Mouse (Mus musculus) G1E (cell line): Measurements from ENCODE around the gene Otop3.

ENCODE experiments used
- CTCF ChIP-seq: IDR thresholded peaks from 2 replicates; pipeline ENCODE4 v1.5.1; 2012; ENCODE audit warnings: low read depth, low read length, inconsistent platforms, mixed read lengths
- GATA2 ChIP-seq: IDR thresholded peaks from 2 replicates; pipeline ENCODE4 v1.6.1; 2012; ENCODE audit warnings: low read depth, low read length, inconsistent platforms, borderline replicate concordance
- POLR2AphosphoS5 ChIP-seq: IDR thresholded peaks from 2 replicates; pipeline ENCODE4 v1.6.1; 2012; ENCODE audit warnings: low read depth, low read length, inconsistent platforms; ENCODE audit not compliant: insufficient replicate concordance
- TAL1 ChIP-seq: conservative IDR thresholded peaks from 2 replicates; pipeline ENCODE4 v1.6.1; 2012; ENCODE audit warnings: low read depth, low read length, inconsistent platforms, mixed read lengths

DNA sequence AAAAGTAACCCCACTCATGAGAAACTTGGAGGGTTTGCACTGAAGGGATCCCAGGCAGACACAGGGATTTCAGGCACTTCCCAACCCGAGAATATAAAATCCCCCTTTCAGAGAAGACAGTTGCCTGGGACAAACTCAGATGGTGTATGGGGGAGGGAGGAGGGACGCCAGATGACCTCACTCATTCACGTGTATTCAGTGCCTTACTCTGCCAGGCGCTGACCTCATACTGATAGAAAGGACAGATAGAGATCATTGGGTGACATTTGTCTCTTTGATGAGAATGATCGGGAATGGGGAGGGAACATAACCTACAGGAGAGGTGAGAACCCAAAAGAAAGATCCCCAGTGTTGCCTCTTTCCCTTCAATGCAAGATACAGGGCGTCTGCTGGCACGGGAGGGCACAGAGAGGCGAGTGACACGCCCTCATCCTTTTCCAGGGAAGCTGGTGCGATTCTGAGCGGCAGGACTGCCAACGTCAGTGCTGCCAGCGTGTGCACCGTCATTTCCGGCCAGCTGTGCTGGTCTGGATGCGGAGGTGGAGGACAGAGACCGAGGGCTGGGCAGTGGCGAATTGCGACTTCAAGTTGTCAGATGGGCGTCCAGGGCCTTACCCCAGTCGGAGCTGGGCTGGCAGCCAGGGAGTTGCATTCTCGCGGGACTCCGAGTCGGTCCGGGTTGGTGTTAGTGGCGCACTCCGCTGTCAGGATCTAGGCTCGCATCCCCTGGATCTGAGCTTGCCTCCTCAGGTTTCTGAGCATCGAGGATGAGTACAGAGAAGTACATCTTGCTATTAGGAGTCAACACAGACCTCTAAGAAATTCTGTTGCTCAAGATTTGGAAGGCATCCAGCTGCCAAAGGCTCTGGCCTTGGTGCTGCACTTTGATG is 39.5 kb downstream of the Otop3 start:
- TF ChIP-seq CTCF (no peak), POLR2AphosphoS5 (no peak), GATA2 (no peak), TAL1 (no peak)
